Mouse (Mus musculus) limb, embryonic 11.5 days (tissue): ENCODE results near the gene Fam120b. TPM values are rescaled to one million over a fixed set of nuclear protein-coding genes. Genes with fewer than 3 reads are reported as not detected.

Source experiments
- ATAC-seq: fragments of 200-750 bp; cut with Nextera tagmentation; 2 replicates; pipeline ENCODE4 v1.8.0; 2017; ENCODE audit warnings: low read depth; ENCODE audit not compliant: insufficient number of reproducible peaks, low FRiP score, low TSS enrichment
- DNase-seq: peaks from one replicate; pipeline ENCODE4 v3.0.0-alpha.2; 2015; ENCODE audit warnings: low spot score
- H3K27ac ChIP-seq: fragments of 300-500 bp; sonication (generic); replicated peaks from 2 replicates; pipeline ENCODE4 v1.5.1; 2014; ENCODE audit warnings: low read depth, mild to moderate bottlenecking, low read length
- H3K27me3 ChIP-seq: fragments of 300-500 bp; sonication (generic); 2 replicates; pipeline ENCODE4 v1.6.1; 2014; ENCODE audit warnings: mild to moderate bottlenecking, low read length, mixed read lengths; ENCODE audit not compliant: control insufficient read depth, insufficient read depth
- H3K36me3 ChIP-seq: fragments of 300-500 bp; sonication (generic); 2 replicates; pipeline ENCODE4 v1.6.1; 2014; ENCODE audit warnings: mild to moderate bottlenecking, low read length, moderate library complexity, mixed read lengths; ENCODE audit not compliant: control insufficient read depth, insufficient read depth
- H3K4me1 ChIP-seq: fragments of 300-500 bp; sonication (generic); 2 replicates; pipeline ENCODE4 v1.6.1; 2014; ENCODE audit warnings: low read length, mixed read lengths; ENCODE audit not compliant: control insufficient read depth, insufficient read depth
- H3K4me2 ChIP-seq: fragments of 300-500 bp; sonication (generic); 2 replicates; pipeline ENCODE4 v1.6.1; 2014; ENCODE audit warnings: low read depth, mild to moderate bottlenecking, moderate library complexity; ENCODE audit not compliant: severe bottlenecking
- H3K4me3 ChIP-seq: fragments of 300-500 bp; sonication (generic); 2 replicates; pipeline ENCODE4 v1.5.1; 2014; ENCODE audit warnings: low read depth, low read length
- H3K9ac ChIP-seq: fragments of 300-500 bp; sonication (generic); 2 replicates; pipeline ENCODE4 v1.6.1; 2014; ENCODE audit warnings: mild to moderate bottlenecking, low read length
- H3K9me3 ChIP-seq: fragments of 300-500 bp; sonication (generic); 2 replicates; pipeline ENCODE4 v1.6.1; 2016; ENCODE audit warnings: low read length; ENCODE audit not compliant: control insufficient read depth
- WGBS: fragments of 180-500 bp; shearing (Covaris S2); extraction: QIAGEN DNeasy Blood & Tissue Kit; methylation state at CpG from one replicate; pipeline ENCODE4 v1.1.7; 2014; 5-methylcytosine and 5-hydroxymethylcytosine counted together
- polyA plus RNA-seq: library from polyadenylated mRNA; unstranded; fragments of >200 nt; fragmentation: Nextera tagmentation; extraction: Ambion mirVana; gene quantifications from 2 replicates; pipeline ENCODE4 v1.2.1, GENCODE M21; 2014

The Fam120b gene
- 27.2 and 29.1 TPM in 2 replicates for polyA plus RNA-seq

- no peaks in the 10 kb centered on the region for H3K27me3 ChIP-seq
- peak within 1 kb of the TSS; percentile 47 for H3K9ac ChIP-seq
- WGBS = 2% methylated on average over 31 of the region's 31 CpGs
- H3K36me3 ChIP-seq = no peaks in the 10 kb centered on the region
- peaks cover 5% of the 10 kb centered on the region; the same call in 1 of the 2 replicates for H3K4me1 ChIP-seq
- peak within 1 kb of the TSS; percentile 83 for H3K4me2 ChIP-seq
- peak; percentile 85 for DNase-seq
- H3K9me3 ChIP-seq = no peaks in the 10 kb centered on the region
- H3K27ac ChIP-seq = peak within 1 kb of the TSS; percentile 2; the same call in 1 of the 2 replicates
- peak; percentile 94 for ATAC-seq
- peak within 1 kb of the TSS; percentile 40 for H3K4me3 ChIP-seq
These were observed at the start of gene Fam120b for GRCm38 (mm10) chr17:15395997-15396675. Fam120b (plus strand) TSS chr17:15396202.

- H3K9ac ChIP-seq = no peak overlapping the region
- H3K4me3 ChIP-seq = no peak overlapping the region
- ATAC-seq (no peak), DNase-seq (no peak)
- H3K36me3 ChIP-seq = no peaks in the 10 kb centered on the region
- no peak overlapping the region for H3K4me2 ChIP-seq
- no peaks in the 10 kb centered on the region for H3K9me3 ChIP-seq
- no peaks in the 10 kb centered on the region for H3K27me3 ChIP-seq
- no peaks in the 10 kb centered on the region for H3K4me1 ChIP-seq
- 75% methylated on average over 2 of the region's 2 CpGs for WGBS
- H3K27ac ChIP-seq = no peak overlapping the region
These were observed 45.9 kb upstream of the Fam120b start for GRCm38 (mm10) chr17:15350152-15350551.

- Histone ChIP-seq H3K27ac (no peak overlapping the region), H3K9ac (no peak overlapping the region), H3K4me3 (no peak overlapping the region), H3K9me3 (no peaks in the 10 kb centered on the region), H3K4me1 (no peaks in the 10 kb centered on the region), H3K4me2 (no peak overlapping the region), H3K27me3 (no peaks in the 10 kb centered on the region), H3K36me3 (no peaks in the 10 kb centered on the region)
- DNase-seq (no peak), ATAC-seq (no peak)
- 71% methylated on average over 10 of the region's 10 CpGs for WGBS
These were observed 43.0 kb upstream of the Fam120b start for GRCm38 (mm10) chr17:15352869-15353610.

- DNase-seq = no peak
- Histone ChIP-seq H3K9me3 (no peaks in the 10 kb centered on the region), H3K27ac (no peak overlapping the region), H3K4me1 (no peaks in the 10 kb centered on the region), H3K9ac (no peak overlapping the region), H3K4me3 (no peak overlapping the region), H3K36me3 (no peaks in the 10 kb centered on the region), H3K27me3 (no peaks in the 10 kb centered on the region), H3K4me2 (no peak overlapping the region)
- no peak for ATAC-seq
- 87% methylated on average over 2 of the region's 2 CpGs for WGBS
These were observed 42.0 kb upstream of the Fam120b start for GRCm38 (mm10) chr17:15354006-15354405.

- Histone ChIP-seq H3K4me3 (no peak overlapping the region), H3K9ac (no peak overlapping the region), H3K4me1 (no peaks in the 10 kb centered on the region), H3K27me3 (no peaks in the 10 kb centered on the region), H3K9me3 (no peaks in the 10 kb centered on the region), H3K4me2 (no peak overlapping the region), H3K36me3 (no peaks in the 10 kb centered on the region), H3K27ac (no peak overlapping the region)
- WGBS = 90% methylated on average over 3 of the region's 3 CpGs
- DNase-seq = no peak
- ATAC-seq = no peak
These were observed 40.9 kb upstream of the Fam120b start for GRCm38 (mm10) chr17:15355072-15355471.

GRCm38 (mm10) chr17:15356526-15356925, 39.5 kb upstream of the Fam120b start:
- DNase-seq (no peak), ATAC-seq (no peak)
- Histone ChIP-seq H3K9ac (no peak overlapping the region), H3K4me2 (no peak overlapping the region), H3K27ac (no peak overlapping the region), H3K4me1 (no peaks in the 10 kb centered on the region), H3K9me3 (no peaks in the 10 kb centered on the region), H3K27me3 (no peaks in the 10 kb centered on the region), H3K4me3 (no peak overlapping the region), H3K36me3 (no peaks in the 10 kb centered on the region)
- WGBS = 89% methylated on average over 5 of the region's 5 CpGs

GRCm38 (mm10) chr17:15357071-15357470, 38.9 kb upstream of the Fam120b start:
- DNase-seq (no peak), ATAC-seq (no peak)
- no peak overlapping the region for H3K4me2 ChIP-seq
- no peaks in the 10 kb centered on the region for H3K9me3 ChIP-seq
- H3K9ac ChIP-seq = no peak overlapping the region
- WGBS = 74% methylated on average over 3 of the region's 3 CpGs
- H3K4me1 ChIP-seq = no peaks in the 10 kb centered on the region
- no peak overlapping the region for H3K27ac ChIP-seq
- H3K27me3 ChIP-seq = no peaks in the 10 kb centered on the region
- no peaks in the 10 kb centered on the region for H3K36me3 ChIP-seq
- H3K4me3 ChIP-seq = no peak overlapping the region

- H3K9ac ChIP-seq = no peak overlapping the region
- no peak for DNase-seq
- H3K27me3 ChIP-seq = no peaks in the 10 kb centered on the region
- no peaks in the 10 kb centered on the region for H3K9me3 ChIP-seq
- H3K27ac ChIP-seq = no peak overlapping the region
- no peak overlapping the region for H3K4me2 ChIP-seq
- no peak overlapping the region for H3K4me3 ChIP-seq
- ATAC-seq = no peak
- no peaks in the 10 kb centered on the region for H3K36me3 ChIP-seq
- WGBS = 75% methylated on average over 3 of the region's 3 CpGs
- no peaks in the 10 kb centered on the region for H3K4me1 ChIP-seq
These were observed 32.3 kb upstream of the Fam120b start for GRCm38 (mm10) chr17:15363656-15364055.
